Mouse (Mus musculus) midbrain, embryonic 12.5 days (tissue): ENCODE results near the gene Lrrc34. TPM values are rescaled to one million over a fixed set of nuclear protein-coding genes. Genes with fewer than 3 reads are reported as not detected.

ENCODE experiments used
- ATAC-seq: fragments of 200-750 bp; cut with Nextera tagmentation; 2 replicates; pipeline ENCODE4 v1.8.0; 2017; ENCODE audit warnings: low read depth, moderate TSS enrichment, moderate library complexity; ENCODE audit not compliant: low FRiP score
- H3K27ac ChIP-seq: fragments of 300-500 bp; sonication (generic); replicated peaks from 2 replicates; pipeline ENCODE4 v1.5.1; 2016; ENCODE audit warnings: mild to moderate bottlenecking
- H3K27me3 ChIP-seq: fragments of 300-500 bp; sonication (generic); 2 replicates; pipeline ENCODE4 v1.6.1; 2016; ENCODE audit warnings: mild to moderate bottlenecking
- H3K36me3 ChIP-seq: fragments of 300-500 bp; sonication (generic); 2 replicates; pipeline ENCODE4 v1.6.1; 2016
- H3K4me1 ChIP-seq: fragments of 300-500 bp; sonication (generic); 2 replicates; pipeline ENCODE4 v1.6.1; 2016
- H3K4me2 ChIP-seq: fragments of 300-500 bp; sonication (generic); replicated peaks from 2 replicates; pipeline ENCODE4 v1.6.1; 2016; ENCODE audit warnings: mild to moderate bottlenecking, moderate library complexity
- H3K4me3 ChIP-seq: fragments of 300-500 bp; sonication (generic); 2 replicates; pipeline ENCODE4 v1.5.1; 2016; ENCODE audit warnings: mild to moderate bottlenecking
- H3K9ac ChIP-seq: fragments of 300-500 bp; sonication (generic); replicated peaks from 2 replicates; pipeline ENCODE4 v1.6.1; 2016; ENCODE audit warnings: mild to moderate bottlenecking, moderate library complexity
- H3K9me3 ChIP-seq: fragments of 300-500 bp; sonication (generic); 2 replicates; pipeline ENCODE4 v1.6.1; 2016; ENCODE audit warnings: mild to moderate bottlenecking
- WGBS: fragments of 180-500 bp; shearing (Covaris S2); methylation state at CpG from one replicate; pipeline ENCODE4 v1.1.7; 2016; 5-methylcytosine and 5-hydroxymethylcytosine counted together
- polyA plus RNA-seq: library from polyadenylated mRNA; unstranded; fragments of >200 nt; fragmentation: Nextera tagmentation; extraction: Ambion mirVana; gene quantifications from 2 replicates; pipeline ENCODE4 v1.2.1, GENCODE M21; 2016

The Lrrc34 gene
- polyA plus RNA-seq, 1 experiment from 2014 or later = 0.88 TPM

- peaks cover 19% of the 10 kb centered on the region for H3K27me3 ChIP-seq
- H3K4me1 ChIP-seq = peaks cover 17% of the 10 kb centered on the region
- 78% methylated on average over 7 of the region's 7 CpGs for WGBS
- H3K4me3 ChIP-seq = no peak overlapping the region
- no peaks in the 10 kb centered on the region for H3K9me3 ChIP-seq
- H3K27ac ChIP-seq = no peak overlapping the region
- H3K9ac ChIP-seq = no peak overlapping the region
- H3K4me2 ChIP-seq = no peak overlapping the region
- H3K36me3 ChIP-seq = no peaks in the 10 kb centered on the region
- ATAC-seq = no peak
These were observed 50.4 kb downstream of the Lrrc34 start for GRCm38 (mm10) chr3:30597271-30597670.

GRCm38 (mm10) chr3:30595111-30595832, 52.4 kb downstream of the Lrrc34 start:
- peaks cover 16% of the 10 kb centered on the region for H3K4me1 ChIP-seq
- H3K9ac ChIP-seq = peak overlapping the region; percentile 79
- no peaks in the 10 kb centered on the region for H3K36me3 ChIP-seq
- peak overlapping the region; percentile 81 for H3K4me3 ChIP-seq
- under 1% methylated on average over 62 of the region's 62 CpGs for WGBS
- peak overlapping the region; percentile 70 for H3K4me2 ChIP-seq
- H3K27me3 ChIP-seq = peaks cover 19% of the 10 kb centered on the region
- peak overlapping the region; percentile 78 for H3K27ac ChIP-seq
- no peaks in the 10 kb centered on the region for H3K9me3 ChIP-seq
- ATAC-seq = peak; percentile 76

- H3K9me3 ChIP-seq = no peaks in the 10 kb centered on the region
- no peak overlapping the region for H3K4me2 ChIP-seq
- no peak for ATAC-seq
- no peak overlapping the region for H3K27ac ChIP-seq
- 76% methylated on average over 4 of the region's 4 CpGs for WGBS
- H3K4me1 ChIP-seq = 0 out of 2 replicates have a peak, but pooled peaks cover 6% of the 10 kb centered on the region
- H3K27me3 ChIP-seq = peaks cover 18% of the 10 kb centered on the region
- no peak overlapping the region for H3K9ac ChIP-seq
- H3K36me3 ChIP-seq = no peaks in the 10 kb centered on the region
- H3K4me3 ChIP-seq = no peak overlapping the region
These were observed 53.8 kb downstream of the Lrrc34 start for GRCm38 (mm10) chr3:30593719-30594485.

- H3K4me3 ChIP-seq = no peak overlapping the region
- H3K36me3 ChIP-seq = no peaks in the 10 kb centered on the region
- WGBS = 2% methylated on average over 2 of the region's 2 CpGs
- H3K27me3 ChIP-seq = peaks cover 6% of the 10 kb centered on the region; the same call in 1 of the 2 replicates
- H3K4me1 ChIP-seq = 0 out of 2 replicates have a peak, but pooled peaks cover 6% of the 10 kb centered on the region
- H3K9ac ChIP-seq = no peak overlapping the region
- ATAC-seq = peak; percentile 55
- no peak overlapping the region for H3K4me2 ChIP-seq
- H3K9me3 ChIP-seq = no peaks in the 10 kb centered on the region
- H3K27ac ChIP-seq = no peak overlapping the region
These were observed 55.2 kb downstream of the Lrrc34 start for GRCm38 (mm10) chr3:30592418-30592853.

GRCm38 (mm10) chr3:30588865-30589264, 58.8 kb downstream of the Lrrc34 start:
- Histone ChIP-seq H3K4me2 (no peak overlapping the region), H3K9ac (no peak overlapping the region), H3K4me1 (no peaks in the 10 kb centered on the region), H3K4me3 (no peak overlapping the region), H3K27me3 (no peaks in the 10 kb centered on the region), H3K9me3 (no peaks in the 10 kb centered on the region), H3K27ac (no peak overlapping the region), H3K36me3 (no peaks in the 10 kb centered on the region)
- no peak for ATAC-seq
- 86% methylated on average over 6 of the region's 6 CpGs for WGBS

Other genes starting within 250 kb of the Lrrc34 start
- 25.9 and 33.2 TPM in 2 replicates for gene Mecom, start 99.9 kb downstream of the Lrrc34 start, polyA plus RNA-seq
- gene Actrt3, start 47.9 kb downstream of the Lrrc34 start, polyA plus RNA-seq = 0.18 TPM in 1 of 2 replicates, not detected in the other
- 34.7 and 39.6 TPM in 2 replicates for gene Mynn, start 45.8 kb downstream of the Lrrc34 start, polyA plus RNA-seq
- not detected in 2 replicates for gene Lrriq4, start 3.4 kb downstream of the Lrrc34 start, polyA plus RNA-seq
- not detected in 2 replicates for gene Lrrc31, start 52.0 kb upstream of the Lrrc34 start, polyA plus RNA-seq
- not detected in 2 replicates for gene Samd7, start 98.4 kb upstream of the Lrrc34 start, polyA plus RNA-seq
- 80.2 and 88.0 TPM in 2 replicates for gene Sec62, start 145.0 kb upstream of the Lrrc34 start, polyA plus RNA-seq
- gene Gpr160, start 208.1 kb upstream of the Lrrc34 start, polyA plus RNA-seq = 2.6 and 2.8 TPM in 2 replicates